Mouse (Mus musculus): ENCODE measurements around the gene Id1. TPM values are rescaled to one million over a fixed set of nuclear protein-coding genes. Genes with fewer than 3 reads are reported as not detected.

The Id1 gene
- total RNA-seq, 1 experiment from 2014 or later, result 19.4 TPM

DNA sequence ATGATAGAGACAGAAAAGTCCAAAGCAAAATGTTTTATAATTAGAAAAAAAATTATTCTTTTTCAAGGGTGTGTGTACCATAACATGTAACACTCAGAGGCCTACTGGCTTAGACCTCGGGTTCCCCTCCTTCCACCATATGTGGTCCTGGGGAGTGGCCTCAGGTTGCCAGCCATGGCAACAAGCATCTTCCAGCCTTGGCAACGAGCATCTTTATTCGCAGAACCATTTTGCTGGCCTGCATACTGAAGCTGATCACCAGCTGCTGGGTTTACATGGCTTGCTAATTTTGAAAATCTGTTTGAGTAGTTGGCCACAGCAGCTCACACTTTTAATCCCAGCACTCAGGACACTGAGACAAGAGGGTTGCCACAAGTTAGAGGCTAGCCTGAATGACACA is 40.0 kb downstream of the Id1 start:
- no peak for ATAC-seq (ENCODE audit: extremely low read depth, insufficient number of reproducible peaks, low FRiP score, poor library complexity, severe bottlenecking)

DNA sequence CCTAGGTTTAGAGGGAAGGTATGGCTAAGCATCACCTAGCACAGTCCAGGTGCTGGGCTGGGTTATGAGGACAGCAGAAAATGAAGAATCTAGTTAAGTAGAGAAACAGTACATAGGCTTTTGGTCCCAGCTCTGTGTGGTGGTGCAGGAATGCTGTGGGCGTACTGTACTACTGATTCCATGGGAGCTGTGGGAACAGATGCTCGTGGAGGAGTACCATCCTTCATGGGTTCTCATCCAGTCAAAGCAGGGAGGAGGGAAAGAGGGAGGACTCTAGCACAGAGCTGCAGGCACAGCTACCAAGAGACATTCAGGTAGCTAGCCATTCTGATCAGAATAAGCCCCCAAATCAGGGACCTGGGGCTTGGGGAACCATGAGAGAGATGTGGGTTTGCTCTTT is 40.4 kb downstream of the Id1 start:
- ATAC-seq (ENCODE audit: extremely low read depth, insufficient number of reproducible peaks, low FRiP score, poor library complexity, severe bottlenecking), result no peak

DNA sequence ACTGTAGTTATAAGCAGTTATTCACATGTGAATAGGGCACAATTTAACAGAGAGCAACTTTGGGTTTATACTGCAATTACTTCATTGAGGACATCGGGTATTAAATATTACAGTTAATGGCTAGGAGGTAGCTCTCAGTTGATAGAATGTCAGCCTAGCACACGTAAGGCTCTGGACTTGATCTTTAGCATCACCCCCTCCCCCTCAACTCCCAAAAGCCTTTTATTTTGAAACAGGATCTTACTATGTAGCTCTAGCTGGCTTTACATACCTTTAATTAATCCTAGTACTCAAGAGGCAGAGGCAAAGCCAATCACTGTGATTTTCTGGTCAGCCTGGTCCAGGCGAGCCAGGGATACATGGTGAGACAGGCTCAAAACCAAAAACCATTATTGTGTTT is 41.0 kb downstream of the Id1 start:
- no peak for ATAC-seq (ENCODE audit: extremely low read depth, insufficient number of reproducible peaks, low FRiP score, poor library complexity, severe bottlenecking)

DNA sequence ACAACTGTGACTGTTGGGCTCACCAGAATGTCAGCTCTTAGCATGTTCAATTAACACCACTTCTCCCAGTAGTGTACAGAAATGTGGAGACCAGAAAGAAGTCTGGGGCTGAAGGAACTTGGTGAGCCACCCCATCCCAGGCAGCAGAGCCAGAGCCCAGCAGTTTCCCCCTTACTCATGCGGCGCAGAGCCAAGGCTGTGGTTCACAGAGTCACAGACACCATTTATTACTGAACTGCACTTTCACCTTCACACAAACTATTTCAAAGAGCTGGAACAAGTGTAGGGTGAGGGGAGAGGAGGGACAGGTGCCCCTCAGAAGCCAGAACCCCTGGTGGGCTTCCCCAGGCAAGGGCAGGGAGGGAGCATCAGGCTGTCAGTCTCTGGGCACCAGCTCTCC is 44.4 kb downstream of the Id1 start:
- ATAC-seq (ENCODE audit: extremely low read depth, insufficient number of reproducible peaks, low FRiP score, poor library complexity, severe bottlenecking), result no peak

DNA sequence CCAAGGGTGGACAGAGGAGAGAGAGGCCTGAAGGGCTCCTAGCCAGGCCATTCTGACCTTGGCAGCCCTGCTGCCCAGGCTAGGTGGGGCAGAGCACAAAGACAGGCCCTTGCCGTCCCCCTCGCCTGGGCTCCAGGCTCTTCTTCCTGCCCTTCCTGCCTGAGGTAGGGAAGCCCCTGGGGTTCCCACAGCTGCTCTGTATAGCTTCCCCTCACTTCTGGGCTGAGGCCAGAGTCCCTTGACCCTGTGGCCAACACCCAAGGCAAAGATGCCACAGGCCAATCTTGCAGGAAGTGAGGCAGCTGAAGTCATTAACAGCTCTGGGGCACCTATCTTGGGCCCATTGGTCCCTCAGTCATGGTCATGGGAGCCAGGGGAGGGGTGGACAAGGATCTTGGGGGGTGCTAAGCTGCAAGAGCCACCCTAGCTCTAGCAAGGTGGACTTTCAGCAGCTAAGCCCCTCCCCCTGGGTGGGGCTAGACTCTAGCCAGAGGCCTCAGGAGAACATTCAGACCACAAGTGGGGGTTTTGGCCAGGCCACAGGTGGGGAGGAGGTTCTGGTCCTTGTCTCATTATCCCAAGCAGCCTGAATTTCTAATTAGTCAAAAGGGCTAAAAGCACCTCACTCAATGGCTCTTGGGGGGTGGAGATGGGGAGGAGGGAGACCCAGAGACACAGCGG is 45.1 kb downstream of the Id1 start:
- no peak for ATAC-seq (ENCODE audit: extremely low read depth, insufficient number of reproducible peaks, low FRiP score, poor library complexity, severe bottlenecking)

DNA sequence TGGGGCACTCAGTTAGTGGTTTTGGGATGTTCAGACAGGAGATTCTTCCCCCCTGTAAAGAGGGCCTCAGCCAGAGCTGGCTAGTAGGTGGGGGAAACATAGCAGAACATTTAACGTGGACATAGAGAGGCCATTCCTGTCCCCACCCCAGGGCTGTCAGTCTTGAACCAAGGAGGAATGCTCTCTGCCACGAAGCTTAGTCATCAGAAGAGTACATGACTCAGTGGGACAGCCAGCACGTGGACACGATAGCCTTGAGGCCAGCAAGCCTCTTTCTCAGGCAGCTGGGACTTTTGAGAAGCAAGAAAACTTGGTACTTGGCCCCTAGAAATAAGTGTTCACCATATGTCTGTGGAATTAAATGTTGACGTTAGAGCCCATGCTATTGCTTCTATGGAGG is 46.6 kb downstream of the Id1 start:
- ATAC-seq (ENCODE audit: extremely low read depth, insufficient number of reproducible peaks, low FRiP score, poor library complexity, severe bottlenecking), result no peak

DNA sequence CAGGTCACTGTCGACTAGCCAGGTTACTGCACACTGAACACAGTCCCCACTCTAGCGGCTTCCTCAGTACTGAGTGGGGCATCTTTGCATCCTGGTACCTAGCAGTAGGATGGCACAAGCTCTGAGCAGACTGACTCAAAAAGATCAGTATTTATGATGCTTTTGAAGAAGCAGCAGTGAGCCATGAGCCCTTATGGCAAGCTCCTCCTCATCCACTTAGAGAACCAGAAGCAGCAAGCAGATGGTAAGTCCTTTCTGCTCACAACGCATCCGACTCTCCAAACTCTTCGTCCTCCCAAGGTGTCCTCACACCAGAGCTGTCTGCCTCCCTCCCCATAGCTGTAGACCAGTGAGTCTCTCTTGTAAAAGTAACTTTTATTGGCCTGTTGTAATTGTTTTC is 47.2 kb downstream of the Id1 start:
- no peak for ATAC-seq (ENCODE audit: extremely low read depth, insufficient number of reproducible peaks, low FRiP score, poor library complexity, severe bottlenecking)

DNA sequence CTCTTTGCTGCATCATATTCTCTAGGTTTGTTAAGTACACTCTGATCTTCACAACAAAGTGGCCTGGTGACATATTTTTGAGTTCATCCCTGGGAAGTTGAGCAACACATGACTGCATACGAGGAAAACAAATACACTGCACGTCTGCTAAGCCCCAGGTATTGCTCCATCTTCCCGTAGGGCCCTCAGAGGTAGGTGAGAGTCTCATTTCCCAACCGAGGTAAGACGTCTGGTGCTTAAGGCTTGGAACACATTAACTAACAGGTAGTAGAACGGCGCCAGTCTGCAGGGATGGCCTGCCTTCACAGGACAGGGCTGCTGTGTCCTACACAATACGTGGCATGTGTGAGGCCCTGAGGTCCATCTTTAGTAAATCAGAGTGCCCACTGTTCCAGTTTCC is 48.6 kb downstream of the Id1 start:
- peak; percentile 18; the same call in 1 of the 2 replicates for ATAC-seq (ENCODE audit: extremely low read depth, insufficient number of reproducible peaks, low FRiP score, poor library complexity, severe bottlenecking)

DNA sequence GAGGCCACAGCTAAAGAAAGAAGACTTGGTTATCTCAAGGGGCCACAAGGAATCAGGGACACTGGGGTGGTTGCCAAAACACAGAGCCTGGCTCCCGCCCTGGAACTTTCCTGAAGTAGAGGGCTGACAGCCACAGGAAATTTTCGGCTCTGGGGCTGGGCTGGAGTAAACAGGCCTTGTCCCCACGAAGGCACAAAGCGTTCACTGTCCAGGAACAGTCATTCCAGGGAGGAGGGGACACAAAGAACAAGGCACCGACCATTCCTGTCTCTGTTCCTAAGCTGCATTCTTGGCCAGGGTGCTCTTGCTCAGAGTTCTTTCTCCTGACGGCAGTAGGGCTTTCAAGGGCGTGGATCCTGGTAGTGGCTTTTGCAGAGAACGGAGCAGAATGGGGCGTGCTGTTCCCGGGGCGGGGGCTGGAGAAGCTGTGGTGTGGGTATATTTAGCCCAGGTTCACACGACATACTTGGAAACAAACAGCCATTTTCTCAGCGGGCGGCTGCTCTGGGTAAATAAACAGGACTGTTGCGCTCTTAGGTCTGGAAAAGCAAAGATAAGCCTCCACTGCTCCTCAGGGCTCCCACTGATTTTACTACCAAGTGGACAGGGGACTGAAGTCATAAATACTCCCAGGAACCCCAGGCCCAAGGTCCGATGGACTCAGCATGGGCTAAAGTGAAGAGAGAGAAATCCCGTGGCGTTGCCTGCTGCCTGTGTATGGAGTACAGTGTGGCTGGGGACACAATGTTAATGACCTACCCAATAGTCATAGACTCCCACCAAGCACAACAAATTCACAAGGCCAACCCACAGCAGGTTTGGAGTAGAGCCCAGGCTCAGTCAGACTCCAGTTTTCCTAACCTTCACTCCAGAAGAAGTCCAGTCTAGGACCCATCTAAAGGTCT is 49.6 kb downstream of the Id1 start:
- no peak for ATAC-seq (ENCODE audit: extremely low read depth, insufficient number of reproducible peaks, low FRiP score, poor library complexity, severe bottlenecking)

Other genes with a start within 250 kb of the Id1 start
- not detected in 2 replicates for gene Defb22, start 246.1 kb upstream of the Id1 start, total RNA-seq (2017)
- gene Defb26, start 224.6 kb upstream of the Id1 start, total RNA-seq (2017), result not detected in 2 replicates
- not detected in 2 replicates for gene Defb28, start 218.0 kb upstream of the Id1 start, total RNA-seq (2017)
- gene Defb29, start 196.2 kb upstream of the Id1 start, total RNA-seq (2017), result not detected in 2 replicates
- gene Gm17416, start 166.9 kb upstream of the Id1 start, total RNA-seq (2017), result not detected in 2 replicates
- gene Defb21, start 163.5 kb upstream of the Id1 start, total RNA-seq (2017), result not detected in 2 replicates
- not detected in 2 replicates for gene Defb19, start 155.9 kb upstream of the Id1 start, total RNA-seq (2017)
- gene Defb45, start 136.9 kb upstream of the Id1 start, total RNA-seq (2017), result not detected in 2 replicates
- not detected in 2 replicates for gene Defb36, start 131.9 kb upstream of the Id1 start, total RNA-seq (2017)
- gene Defb25, start 113.2 kb upstream of the Id1 start, total RNA-seq (2017), result not detected in 2 replicates
- gene Rem1, start 109.3 kb upstream of the Id1 start, total RNA-seq (2017), result 0.35 and 2.1 TPM in 2 replicates
- gene H13, start 66.8 kb upstream of the Id1 start, total RNA-seq (2017), result 89.7 and 95.5 TPM in 2 replicates
- 16.4 and 17.1 TPM in 2 replicates for gene Mcts2, start 49.2 kb upstream of the Id1 start, total RNA-seq (2017)
- not detected in 2 replicates for gene Cox4i2, start 17.9 kb downstream of the Id1 start, total RNA-seq (2017)
- gene Bcl2l1, start 95.5 kb downstream of the Id1 start, total RNA-seq (2017), result 25.9 and 28.7 TPM in 2 replicates
- 0.70 and 0.74 TPM in 2 replicates for gene Tpx2, start 111.7 kb downstream of the Id1 start, total RNA-seq (2017)
- gene Mylk2, start 175.1 kb downstream of the Id1 start, total RNA-seq (2017), result not detected in 2 replicates
- gene Foxs1, start 197.0 kb downstream of the Id1 start, total RNA-seq (2017), result not detected in 2 replicates
- not detected in 2 replicates for gene Dusp15, start 215.4 kb downstream of the Id1 start, total RNA-seq (2017)
- gene Ttll9, start 226.2 kb downstream of the Id1 start, total RNA-seq (2017), result not detected in 2 replicates

Data from neutrophil, adult 5-6 weeks (primary cell).